Mouse (Mus musculus): ENCODE data around the gene Atad5.

DNA sequence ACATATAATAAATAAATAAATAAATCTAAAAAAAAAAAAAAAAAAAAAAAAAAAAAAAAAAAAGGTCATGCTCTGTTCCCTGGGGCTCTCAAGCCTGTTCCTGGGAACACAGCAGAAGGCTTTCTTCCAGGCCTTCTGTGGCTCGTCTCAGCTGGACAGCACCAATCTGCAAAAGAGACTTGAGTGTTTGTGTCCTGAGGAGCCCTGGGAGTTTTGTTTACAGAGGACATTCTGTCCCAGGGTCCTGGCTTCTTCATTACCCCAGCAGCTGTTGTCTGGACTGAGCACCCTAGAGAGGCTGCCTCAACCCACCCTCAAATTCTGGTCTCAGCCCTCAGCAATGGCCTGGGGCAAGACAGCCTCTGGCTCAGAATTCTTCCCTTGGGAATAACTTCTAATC, 59.1 kb downstream of the Atad5 start:
- TF ChIP-seq POLR2A (IDR thresholded peaks at IDR 0.05; ENCODE audit: borderline replicate concordance, extremely low read depth, insufficient read depth, insufficient read length, poor library complexity, severe bottlenecking) (no peak), CTCF (IDR thresholded peaks at IDR 0.05; ENCODE audit: borderline replicate concordance, extremely low read depth, insufficient read depth, insufficient read length) (no peak)
